Mouse (Mus musculus) liver, embryonic 11.5 days (tissue): ENCODE measurements around the gene Orai3. TPM values are rescaled to one million over a fixed set of nuclear protein-coding genes. Genes with fewer than 3 reads are reported as not detected.

Experiments
- ATAC-seq: fragments of 200-750 bp; cut with Nextera tagmentation; replicated peaks from 2 replicates; pipeline ENCODE4 v1.8.0; 2017; ENCODE audit warnings: moderate number of reproducible peaks, mild to moderate bottlenecking, moderate TSS enrichment, moderate library complexity; ENCODE audit not compliant: low FRiP score
- DNase-seq: peaks from one replicate; pipeline ENCODE4 v3.0.0-alpha.2; 2017; ENCODE audit warnings: low spot score
- H3K27ac ChIP-seq: fragments of 300-500 bp; sonication (generic); 2 replicates; pipeline ENCODE4 v1.5.1; 2014; ENCODE audit warnings: mild to moderate bottlenecking, low read depth, low read length, control low read depth
- H3K27me3 ChIP-seq: fragments of 300-500 bp; sonication (generic); replicated peaks from 2 replicates; pipeline ENCODE4 v1.6.1; 2014; ENCODE audit warnings: low read length, mixed read lengths; ENCODE audit not compliant: control insufficient read depth, insufficient read depth
- H3K36me3 ChIP-seq: fragments of 300-500 bp; sonication (generic); 2 replicates; pipeline ENCODE4 v1.6.1; 2014; ENCODE audit warnings: mild to moderate bottlenecking, low read length, moderate library complexity, mixed read lengths; ENCODE audit not compliant: control insufficient read depth, insufficient read depth
- H3K4me1 ChIP-seq: fragments of 300-500 bp; sonication (generic); replicated peaks from 2 replicates; pipeline ENCODE4 v1.6.1; 2014; ENCODE audit warnings: low read length, mixed read lengths; ENCODE audit not compliant: control insufficient read depth, insufficient read depth
- H3K4me2 ChIP-seq: fragments of 300-500 bp; sonication (generic); 2 replicates; pipeline ENCODE4 v1.6.1; 2014; ENCODE audit warnings: mild to moderate bottlenecking, control low read depth, moderate library complexity
- H3K4me3 ChIP-seq: fragments of 300-500 bp; sonication (generic); 2 replicates; pipeline ENCODE4 v1.5.1; 2014; ENCODE audit warnings: low read depth, low read length, control low read depth
- H3K9ac ChIP-seq: fragments of 300-500 bp; sonication (generic); 2 replicates; pipeline ENCODE4 v1.6.1; 2014; ENCODE audit warnings: low read depth, low read length, control low read depth
- H3K9me3 ChIP-seq: fragments of 300-500 bp; sonication (generic); 2 replicates; pipeline ENCODE4 v1.6.1; 2016; ENCODE audit warnings: low read length, inconsistent platforms, mixed read lengths; ENCODE audit not compliant: control insufficient read depth
- WGBS: fragments of 180-500 bp; shearing (Covaris S2); extraction: QIAGEN DNeasy Blood & Tissue Kit; methylation state at CpG from one replicate; pipeline ENCODE4 v1.1.7; 2014; 5-methylcytosine and 5-hydroxymethylcytosine counted together
- polyA plus RNA-seq: library from polyadenylated mRNA; unstranded; fragments of >200 nt; fragmentation: Nextera tagmentation; extraction: Ambion mirVana; gene quantifications from 2 replicates; pipeline ENCODE4 v1.2.1, GENCODE M21; 2014

Gene Orai3
- polyA plus RNA-seq, 1 experiment from 2014 or later, result 22.0 TPM

DNA sequence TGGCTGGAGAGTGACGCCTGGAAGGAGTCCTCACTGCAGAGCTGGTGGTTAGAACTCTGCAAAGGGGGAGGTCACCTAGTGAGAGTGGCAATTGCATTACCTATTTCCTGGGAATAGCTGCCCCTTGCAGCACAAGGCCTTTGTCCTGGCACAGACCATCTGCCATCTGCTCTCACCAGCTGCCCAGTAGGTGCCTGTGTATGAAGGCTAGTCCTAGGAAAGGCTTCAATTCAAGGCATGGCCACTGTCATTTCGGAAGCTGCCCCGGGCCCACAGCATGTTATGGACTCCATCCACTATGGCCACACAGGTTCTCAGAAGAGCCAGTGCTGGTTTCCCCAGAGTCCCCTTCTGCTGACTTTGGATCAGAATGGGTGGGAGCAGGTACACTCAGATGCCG, 29.0 kb downstream of the Orai3 start:
- Histone ChIP-seq H3K27me3 (no peaks in the 10 kb centered on the region), H3K36me3 (peaks cover 58% of the 10 kb centered on the region), H3K9me3 (no peaks in the 10 kb centered on the region), H3K4me1 (peaks cover 10% of the 10 kb centered on the region), H3K4me3 (no peak overlapping the region), H3K27ac (no peak overlapping the region), H3K4me2 (no peak overlapping the region), H3K9ac (no peak overlapping the region)
- DNase-seq (no peak), ATAC-seq (no peak)
- WGBS, result 88% methylated on average over 4 of the region's 4 CpGs

DNA sequence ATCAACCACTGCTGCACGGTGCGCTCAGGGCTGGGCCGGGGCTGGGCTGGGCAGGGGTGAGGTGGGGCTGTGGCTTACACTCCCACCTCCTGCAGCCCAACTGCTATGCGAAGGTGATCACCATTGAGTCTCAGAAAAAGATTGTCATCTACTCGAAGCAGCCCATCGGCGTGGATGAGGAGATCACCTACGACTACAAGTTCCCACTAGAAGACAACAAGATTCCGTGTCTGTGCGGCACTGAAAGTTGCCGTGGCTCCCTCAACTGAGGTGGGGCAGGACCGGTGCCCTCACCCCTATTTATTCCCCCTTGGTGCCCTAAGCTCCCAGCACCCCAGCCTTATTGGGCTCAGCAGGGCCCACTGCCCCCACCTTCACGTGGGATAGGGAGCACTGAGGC, 29.6 kb downstream of the Orai3 start:
- H3K36me3 ChIP-seq, result peaks cover 53% of the 10 kb centered on the region
- WGBS, result 88% methylated on average over 13 of the region's 13 CpGs

DNA sequence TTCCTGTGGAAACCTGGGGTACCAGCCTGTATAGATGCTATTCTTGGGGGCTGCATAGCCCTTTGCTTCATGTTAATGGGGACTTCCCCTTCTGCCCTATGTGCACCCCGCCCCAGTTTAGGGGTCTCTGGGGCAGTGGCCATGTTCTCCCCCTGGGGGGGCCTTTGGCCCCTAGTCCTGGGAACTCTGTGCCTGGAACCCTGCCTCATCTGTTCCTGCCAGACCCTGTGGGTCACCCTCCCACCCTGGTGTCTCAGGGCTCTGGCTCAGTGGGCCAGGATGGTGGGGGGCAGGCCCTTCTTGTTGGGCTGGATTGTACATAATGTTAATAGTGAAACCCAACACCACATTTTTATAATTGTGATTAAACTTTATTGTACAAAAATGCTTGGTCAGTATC, 30.1 kb downstream of the Orai3 start:
- DNase-seq (no peak), ATAC-seq (no peak)
- Histone ChIP-seq H3K27me3 (no peaks in the 10 kb centered on the region), H3K27ac (no peak overlapping the region), H3K36me3 (peaks cover 53% of the 10 kb centered on the region), H3K9ac (no peak overlapping the region), H3K9me3 (no peaks in the 10 kb centered on the region), H3K4me3 (no peak overlapping the region), H3K4me1 (peaks cover 14% of the 10 kb centered on the region), H3K4me2 (no peak overlapping the region)
- WGBS, result 77% methylated on average over 1 of the region's 1 CpGs

More for the DNA sequence above, 29.6 kb downstream of the Orai3 start:
- DNase-seq, result no peak
- H3K27ac ChIP-seq, result no peak overlapping the region
- no peaks in the 10 kb centered on the region for H3K9me3 ChIP-seq
- no peaks in the 10 kb centered on the region for H3K27me3 ChIP-seq
- H3K4me3 ChIP-seq, result no peak overlapping the region
- peaks cover 10% of the 10 kb centered on the region for H3K4me1 ChIP-seq
- no peak overlapping the region for H3K4me2 ChIP-seq
- ATAC-seq, result no peak
- no peak overlapping the region for H3K9ac ChIP-seq

GRCm38 (mm10) chr7:127800435-127801009, 30.9 kb downstream of the Orai3 start, which contains the start of gene Hsd3b7:
Gene Hsd3b7 (plus strand): TSS chr7:127800604.
- Histone ChIP-seq H3K36me3 (peaks cover 46% of the 10 kb centered on the region), H3K27ac (peak within 1 kb of the TSS; percentile 53; the same call in 1 of the 2 replicates), H3K4me1 (peaks cover 15% of the 10 kb centered on the region), H3K4me3 (peak within 1 kb of the TSS; percentile 29), H3K4me2 (peak within 1 kb of the TSS; percentile 62), H3K27me3 (no peaks in the 10 kb centered on the region), H3K9ac (peak within 1 kb of the TSS; percentile 50), H3K9me3 (no peaks in the 10 kb centered on the region)
- ATAC-seq (peak; percentile 54), DNase-seq (peak; percentile 89)
- WGBS, result 31% methylated on average over 6 of the region's 6 CpGs

DNA sequence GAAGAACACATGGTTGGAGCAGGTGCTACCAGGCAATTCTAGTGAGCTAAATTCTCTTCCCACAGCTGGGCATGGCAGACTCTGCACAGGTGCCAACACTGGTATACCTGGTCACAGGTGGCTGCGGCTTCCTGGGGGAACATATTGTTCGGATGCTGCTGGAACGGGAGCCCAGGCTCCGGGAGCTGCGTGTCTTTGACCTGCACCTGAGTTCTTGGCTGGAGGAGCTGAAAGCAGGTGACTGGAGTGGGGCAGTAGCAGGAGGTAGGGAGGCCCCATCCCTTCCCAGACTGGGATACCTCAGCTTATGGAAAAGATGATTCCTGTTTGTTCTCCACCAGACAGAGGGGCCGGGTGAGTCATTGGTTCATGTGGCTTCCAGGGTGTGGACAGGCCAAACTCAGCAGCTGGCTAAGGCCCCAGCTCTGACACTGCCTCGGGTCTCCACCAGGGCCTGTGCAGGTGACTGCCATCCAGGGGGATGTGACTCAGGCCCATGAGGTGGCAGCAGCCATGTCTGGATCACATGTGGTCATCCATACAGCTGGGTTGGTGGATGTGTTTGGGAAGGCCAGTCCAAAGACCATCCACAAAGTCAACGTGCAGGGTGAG, 31.5 kb downstream of the Orai3 start:
- Histone ChIP-seq H3K36me3 (peaks cover 40% of the 10 kb centered on the region), H3K9me3 (no peaks in the 10 kb centered on the region), H3K4me1 (peaks cover 20% of the 10 kb centered on the region), H3K4me2 (peak overlapping the region; percentile 62), H3K27ac (peak overlapping the region; percentile 53; the same call in 1 of the 2 replicates), H3K4me3 (peak overlapping the region; percentile 29), H3K27me3 (no peaks in the 10 kb centered on the region), H3K9ac (peak overlapping the region; percentile 50)
- no peak for DNase-seq
- no peak for ATAC-seq
- WGBS, result 87% methylated on average over 8 of the region's 8 CpGs

- Histone ChIP-seq H3K9me3 (no peaks in the 10 kb centered on the region), H3K4me3 (no peak overlapping the region), H3K36me3 (peaks cover 33% of the 10 kb centered on the region), H3K27ac (no peak overlapping the region), H3K9ac (no peak overlapping the region), H3K27me3 (no peaks in the 10 kb centered on the region), H3K4me2 (no peak overlapping the region), H3K4me1 (peaks cover 27% of the 10 kb centered on the region)
- no peak for DNase-seq
- ATAC-seq, result no peak
- WGBS, result 89% methylated on average over 17 of the region's 17 CpGs
Observed at GRCm38 (mm10) chr7:127802313-127802712, 32.7 kb downstream of the Orai3 start.

- H3K4me1 ChIP-seq, result peaks cover 25% of the 10 kb centered on the region
Observed at GRCm38 (mm10) chr7:127808821-127809220, 39.2 kb downstream of the Orai3 start.

DNA sequence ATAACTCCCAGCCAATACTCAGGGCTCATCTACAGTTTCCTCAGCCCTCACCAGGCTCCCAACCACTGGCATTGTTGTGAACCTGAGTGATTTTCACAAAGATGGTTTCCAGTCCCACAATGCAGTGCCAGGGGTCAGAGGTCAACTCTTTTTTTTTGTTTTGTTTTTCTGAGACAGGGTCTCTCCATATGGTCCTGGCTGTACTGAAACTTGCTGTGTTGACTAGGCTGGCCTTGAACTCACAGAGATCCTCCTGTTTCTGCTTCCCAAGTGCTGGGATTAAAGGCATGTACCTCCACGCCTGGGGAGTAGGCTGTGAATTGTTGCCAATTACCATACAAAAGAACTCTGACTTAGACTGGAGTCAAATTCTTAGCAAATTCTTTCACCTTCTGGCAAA, 40.2 kb downstream of the Orai3 start:
- ATAC-seq (no peak), DNase-seq (no peak)
- H3K4me2 ChIP-seq, result no peak overlapping the region
- no peak overlapping the region for H3K9ac ChIP-seq
- peak overlapping the region; percentile 39; the same call in 1 of the 2 replicates for H3K27ac ChIP-seq
- peaks cover 28% of the 10 kb centered on the region for H3K4me1 ChIP-seq
- 81% methylated on average over 1 of the region's 1 CpGs for WGBS
- no peaks in the 10 kb centered on the region for H3K27me3 ChIP-seq
- H3K36me3 ChIP-seq, result no peaks in the 10 kb centered on the region
- H3K4me3 ChIP-seq, result no peak overlapping the region
- H3K9me3 ChIP-seq, result no peaks in the 10 kb centered on the region

More at GRCm38 (mm10) chr7:127808821-127809220, 39.2 kb downstream of the Orai3 start:
- no peaks in the 10 kb centered on the region for H3K9me3 ChIP-seq
- WGBS, result 61% methylated on average over 5 of the region's 5 CpGs
- H3K4me3 ChIP-seq, result no peak overlapping the region
- H3K27me3 ChIP-seq, result no peaks in the 10 kb centered on the region
- DNase-seq (no peak), ATAC-seq (no peak)
- no peak overlapping the region for H3K4me2 ChIP-seq
- H3K36me3 ChIP-seq, result no peaks in the 10 kb centered on the region; the same call in 1 of the 2 replicates
- H3K9ac ChIP-seq, result no peak overlapping the region
- peak overlapping the region; percentile 19; the same call in 1 of the 2 replicates for H3K27ac ChIP-seq

- Histone ChIP-seq H3K9me3 (no peaks in the 10 kb centered on the region), H3K36me3 (no peaks in the 10 kb centered on the region), H3K4me1 (peaks cover 35% of the 10 kb centered on the region), H3K27me3 (no peaks in the 10 kb centered on the region), H3K9ac (no peak overlapping the region), H3K27ac (no peak overlapping the region; the same call in 1 of the 2 replicates), H3K4me3 (no peak overlapping the region), H3K4me2 (no peak overlapping the region)
- no peak for DNase-seq
- ATAC-seq, result no peak
- WGBS, result 77% methylated on average over 10 of the region's 10 CpGs
Observed at GRCm38 (mm10) chr7:127810650-127811049, 41.0 kb downstream of the Orai3 start.
